Mouse (Mus musculus) G1E (cell line): ENCODE data around the gene Gm20425.

ENCODE experiments used
- CTCF ChIP-seq: IDR thresholded peaks from 2 replicates; pipeline ENCODE4 v1.5.1; 2012; ENCODE audit warnings: low read depth, low read length, inconsistent platforms, mixed read lengths
- GATA1 ChIP-seq: IDR thresholded peaks from 2 replicates; pipeline ENCODE4 v1.6.1; 2012; ENCODE audit warnings: borderline replicate concordance, low read length, inconsistent platforms, mixed read lengths
- GATA2 ChIP-seq: IDR thresholded peaks from 2 replicates; pipeline ENCODE4 v1.6.1; 2012; ENCODE audit warnings: low read depth, low read length, inconsistent platforms, borderline replicate concordance
- TAL1 ChIP-seq: conservative IDR thresholded peaks from 2 replicates; pipeline ENCODE4 v1.6.1; 2012; ENCODE audit warnings: low read depth, low read length, inconsistent platforms, mixed read lengths

DNA sequence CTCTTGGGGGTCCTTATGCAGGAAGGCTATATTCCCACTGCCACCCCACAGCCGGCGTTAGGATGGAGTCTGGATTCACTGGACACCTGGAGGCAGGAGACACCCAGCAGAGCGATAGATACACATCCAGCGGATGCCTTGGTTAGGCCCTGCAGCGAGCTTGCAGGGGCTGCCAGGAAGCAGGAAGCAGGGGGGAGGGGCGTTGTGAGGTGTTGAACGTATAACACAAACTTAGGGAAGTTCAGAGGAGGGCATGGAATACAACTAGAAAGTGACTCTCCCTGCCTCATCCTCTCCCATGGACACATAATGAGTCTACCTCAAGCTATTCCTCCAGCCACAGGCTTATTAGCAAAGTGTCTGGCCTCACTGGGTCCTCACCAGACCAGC, 2.9 kb upstream of the Gm20425 start:
- no peak for TF ChIP-seq CTCF
- TF ChIP-seq TAL1: no peak
- no peak for TF ChIP-seq GATA1
- TF ChIP-seq GATA2: no peak
